Mouse (Mus musculus) layer of hippocampus, adult 2 months (tissue): ENCODE data around the gene Olfr1453. TPM values are rescaled to one million over a fixed set of nuclear protein-coding genes. Genes with fewer than 3 reads are reported as not detected.
"Not testable (repeated sequence)": the region's sequence is repeated elsewhere in the genome, so short reads cannot be mapped to it uniquely, and the experiment has no call there.

Experiments
- DNase-seq, 2 experiments: peaks; one replicate each; pipeline ENCODE4 v3.0.0; 2022; ENCODE audit warnings: low spot score in 2 of 2
- H3K27ac ChIP-seq: fragments of 200-600 bp; 2 replicates; pipeline ENCODE4 v1.8.1; 2022
- H3K4me3 ChIP-seq: fragments of 200-600 bp; 2 replicates; pipeline ENCODE4 v1.8.1; 2022; ENCODE audit warnings: mild to moderate bottlenecking
- CTCF ChIP-seq: fragments of 200-600 bp; conservative IDR thresholded peaks from 2 replicates; pipeline ENCODE4 v1.8.1; 2022; ENCODE audit warnings: antibody characterized with exemption, mild to moderate bottlenecking, moderate library complexity
- long read RNA-seq, 2 experiments: library from polyadenylated mRNA; stranded (forward); transcript quantifications; one replicate each; pipeline ENCODE4 v2.0.0; 2021; ENCODE audit warnings: borderline mapping rate in 2 of 2
- total RNA-seq, 2 experiments: library from RNA; stranded (reverse); gene quantifications; 2 replicates each; pipeline ENCODE4 v1.2.3; 2021

Olfr1453 gene
- not detected for total RNA-seq
- long read RNA-seq, experiment 1: 0 reads
- long read RNA-seq, experiment 2: 0 reads

- H3K27ac ChIP-seq: no peak within 1 kb of the TSS
- DNase-seq: no peak
- no peak within 1 kb of the TSS for H3K4me3 ChIP-seq
- TF ChIP-seq CTCF: no peak
Observed at GRCm38 (mm10) chr19:13028227-13028626, at the start of gene Olfr1453. Gene Olfr1453, minus strand, starts transcription at chr19:13028327.

DNA sequence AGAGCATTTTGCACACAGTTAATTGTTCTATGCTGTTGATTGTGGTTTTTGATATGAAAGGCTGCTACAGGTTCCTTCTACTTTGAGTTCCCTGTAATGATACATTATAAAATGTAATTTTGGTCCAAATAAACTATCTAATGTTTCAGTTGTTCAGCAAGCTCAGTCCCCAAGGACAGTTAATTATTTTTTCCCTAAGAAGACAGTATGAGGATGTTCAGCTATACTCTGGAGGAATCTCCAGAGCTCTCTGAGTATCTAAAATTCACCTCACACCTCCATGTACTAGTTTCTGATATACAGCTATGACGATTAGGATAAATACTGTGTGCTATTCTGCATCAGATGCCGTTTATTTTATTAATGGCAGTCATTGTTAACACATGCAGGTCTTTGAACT is 32.2 kb upstream of the Olfr1453 start, which contains the start of gene Olfr1454:
Gene Olfr1454, plus strand, starts transcription at position 301 of the 400 bp plus-strand sequence.
- no peak for TF ChIP-seq CTCF
- Histone ChIP-seq H3K27ac (no peak within 1 kb of the TSS), H3K4me3 (no peak within 1 kb of the TSS)
- no peak for DNase-seq

DNA sequence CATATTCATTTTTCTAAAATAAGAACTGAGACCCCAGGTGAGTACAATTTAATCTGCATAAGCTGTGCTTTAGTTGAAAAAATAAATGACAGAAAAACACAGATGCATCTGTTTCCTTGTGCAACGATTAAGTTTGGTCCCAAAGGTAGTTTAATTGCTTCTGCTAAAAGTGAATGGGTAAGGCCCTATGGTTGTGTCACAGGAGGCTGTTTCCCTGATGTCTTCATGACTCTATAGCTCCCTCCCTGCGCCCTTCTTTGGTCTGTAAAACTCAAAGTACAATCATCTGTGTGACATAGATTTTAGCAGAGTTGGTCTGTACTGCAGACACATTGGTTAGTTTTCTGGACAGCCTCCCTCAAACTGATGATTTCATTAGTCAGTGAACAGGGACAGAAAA is 33.4 kb downstream of the Olfr1453 start, which contains the start of gene Olfr1451:
Gene Olfr1451, plus strand, starts transcription at position 301 of the 400 bp plus-strand sequence.
- no peak for TF ChIP-seq CTCF
- Histone ChIP-seq H3K4me3 (no peak within 1 kb of the TSS), H3K27ac (no peak within 1 kb of the TSS)
- no peak for DNase-seq

DNA sequence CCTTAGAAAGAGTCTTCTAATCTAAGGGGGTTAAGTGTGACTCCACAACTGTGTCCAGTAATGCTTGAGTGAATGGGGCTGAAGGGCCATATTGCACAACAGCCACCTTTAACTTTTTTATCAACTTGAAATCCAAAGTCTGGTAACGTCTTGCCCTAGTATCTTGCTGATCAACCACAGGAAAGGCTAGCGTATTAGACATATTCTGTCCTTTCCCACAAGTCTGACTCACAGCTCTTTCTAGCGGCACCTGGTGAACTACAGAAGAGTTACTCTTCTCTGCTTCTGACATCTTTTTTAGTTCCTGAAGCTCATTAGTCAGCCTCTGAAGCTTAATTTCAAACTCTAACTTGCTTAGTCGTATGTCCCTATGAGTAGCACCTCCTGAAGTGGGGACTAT is 35.8 kb downstream of the Olfr1453 start:
- not testable (repeated sequence) for H3K4me3 ChIP-seq, DNase-seq, H3K27ac ChIP-seq

Other genes starting within 250 kb of the Olfr1453 start
- 10 to 100 TPM; 87.6 to 94.8 TPM for gene Zfp91, start 232.2 kb downstream of the Olfr1453 start, total RNA-seq
- gene Lpxn, start 232.1 kb downstream of the Olfr1453 start, total RNA-seq: 1 to 10 TPM; 1.1 to 1.3 TPM
- gene Gm5244, start 181.6 kb downstream of the Olfr1453 start, total RNA-seq: not detected
- gene Olfr1444, start 171.0 kb downstream of the Olfr1453 start, total RNA-seq: not detected
- gene Olfr1445, start 144.5 kb downstream of the Olfr1453 start, total RNA-seq: not detected
- gene Olfr1446, start 134.8 kb downstream of the Olfr1453 start, total RNA-seq: not detected
- not detected for gene Olfr1447, start 124.6 kb downstream of the Olfr1453 start, total RNA-seq
- gene Olfr1448, start 103.9 kb downstream of the Olfr1453 start, total RNA-seq: not detected
- not detected for gene Olfr1449, start 97.5 kb downstream of the Olfr1453 start, total RNA-seq
- not detected for gene Olfr1450, start 78.1 kb downstream of the Olfr1453 start, total RNA-seq
- not detected for gene Olfr1451, start 33.3 kb downstream of the Olfr1453 start, total RNA-seq
- not detected for gene Olfr1454, start 32.3 kb upstream of the Olfr1453 start, total RNA-seq
- not detected for gene Olfr1457, start 69.6 kb upstream of the Olfr1453 start, total RNA-seq
- gene Olfr1458, start 78.4 kb upstream of the Olfr1453 start, total RNA-seq: not detected
- under 1 TPM; 0.12 to 0.26 TPM for gene Olfr1459, start 121.2 kb upstream of the Olfr1453 start, total RNA-seq
- gene Olfr1461, start 134.7 kb upstream of the Olfr1453 start, total RNA-seq: not detected
- not detected for gene Olfr1462, start 157.4 kb upstream of the Olfr1453 start, total RNA-seq
- gene Olfr1463, start 203.0 kb upstream of the Olfr1453 start, total RNA-seq: not detected